Mouse (Mus musculus) ES-E14 (cell line): ENCODE measurements around the gene Cnfn.

Experiments
- CHD2 ChIP-seq: IDR thresholded peaks from 2 replicates; pipeline ENCODE4 v1.6.1; 2014; ENCODE audit warnings: mild to moderate bottlenecking, low read depth, low read length, inconsistent platforms
- HCFC1 ChIP-seq: IDR thresholded peaks from 2 replicates; pipeline ENCODE4 v1.6.1; 2012; ENCODE audit warnings: low read length, inconsistent platforms, borderline replicate concordance; ENCODE audit not compliant: insufficient read depth
- MAFK ChIP-seq: IDR thresholded peaks from 2 replicates; pipeline ENCODE4 v1.6.1; 2014; ENCODE audit warnings: mild to moderate bottlenecking, low read depth, low read length, inconsistent platforms; ENCODE audit not compliant: insufficient read depth
- ZNF384 ChIP-seq: IDR thresholded peaks from 2 replicates; pipeline ENCODE4 v1.6.1; 2012; ENCODE audit warnings: low read depth, low read length, inconsistent platforms

DNA sequence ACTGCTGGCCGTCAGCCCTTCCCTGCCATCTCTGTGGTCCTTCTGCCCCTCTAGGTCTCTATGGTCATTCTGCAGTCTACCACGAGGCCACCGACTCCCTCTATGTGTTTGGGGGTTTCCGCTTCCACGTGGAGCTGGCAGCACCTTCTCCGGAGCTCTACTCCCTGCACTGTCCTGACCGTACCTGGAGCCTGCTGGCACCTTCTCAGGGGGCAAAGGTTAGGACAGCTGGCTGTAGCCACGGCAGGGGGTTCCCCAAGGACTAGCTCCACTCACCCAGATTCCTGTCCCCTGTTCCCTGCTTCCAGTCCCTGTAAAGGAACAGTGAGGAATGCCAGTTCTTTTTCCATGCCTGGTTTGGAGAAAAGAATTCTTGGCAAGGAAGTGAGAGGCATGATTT lies 20.7 kb downstream of the Cnfn start:
- no peak for TF ChIP-seq ZNF384
- no peak for TF ChIP-seq MAFK
- no peak for TF ChIP-seq CHD2
- no peak for TF ChIP-seq HCFC1
